Mouse (Mus musculus): ENCODE measurements at regions not wholly inside any gene's neighbourhood (a gene's known extent, or its start where the extent isn't known, plus 50 kb on each side); places are given as distances from the start of the nearest gene placed in this dataset.

DNA sequence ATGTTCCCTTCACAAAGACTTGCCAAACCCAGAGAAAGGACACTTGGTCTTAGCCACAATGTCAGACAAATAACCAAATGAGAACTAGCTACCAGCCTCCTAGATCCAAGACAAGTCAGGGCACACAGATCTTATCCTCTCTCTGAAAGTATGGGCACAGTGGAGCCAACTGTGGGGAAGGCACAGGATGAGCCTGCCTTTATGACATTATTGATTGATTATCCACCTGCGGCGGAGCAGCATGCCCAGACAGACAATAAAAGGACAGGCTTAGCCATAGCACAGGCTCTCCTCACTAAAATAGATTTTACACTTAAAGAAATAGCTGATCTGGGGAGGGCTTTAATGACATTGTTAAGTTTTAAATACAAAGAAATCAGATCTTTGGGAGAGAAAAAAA lies 117.9 kb downstream of the Maf start:
- no peak overlapping the region for H3K27ac ChIP-seq (ENCODE audit: insufficient read depth, low read depth, low read length)
- H3K4me3 ChIP-seq (ENCODE audit: insufficient read depth, low read depth, low read length) = no peak overlapping the region
- no peaks in the 10 kb centered on the region for H3K4me1 ChIP-seq (ENCODE audit: control insufficient read depth, insufficient read depth, low read length)
- 98% methylated on average over 2 of the region's 2 CpGs for WGBS
- no peak for TF ChIP-seq POLR2A (IDR thresholded peaks at IDR 0.05; ENCODE audit: insufficient read depth, low read depth, low read length)
- no peak for TF ChIP-seq CTCF (IDR thresholded peaks at IDR 0.05; ENCODE audit: insufficient read depth, low read depth, low read length)

DNA sequence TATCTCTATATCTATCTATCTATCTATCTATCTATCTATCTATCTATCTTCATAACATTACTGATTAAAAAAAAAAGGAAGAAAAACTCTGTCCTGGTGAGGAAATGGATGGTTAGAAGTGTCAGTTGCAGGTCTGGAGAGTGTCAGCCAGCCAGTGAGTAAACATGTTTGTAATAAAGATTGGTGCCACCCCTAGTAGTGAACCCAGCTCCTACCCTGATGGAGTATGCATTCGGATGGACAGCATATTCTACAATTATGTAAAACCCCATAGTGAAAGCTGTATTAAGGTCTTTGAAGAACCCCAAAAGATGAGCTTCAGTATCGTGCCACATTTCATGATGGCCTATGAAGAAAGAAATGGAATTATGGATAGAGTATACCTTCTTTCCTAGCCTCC lies 118.5 kb downstream of the Maf start:
- TF ChIP-seq CTCF (IDR thresholded peaks at IDR 0.05; ENCODE audit: insufficient read depth, low read depth, low read length) (no peak), POLR2A (IDR thresholded peaks at IDR 0.05; ENCODE audit: insufficient read depth, low read depth, low read length) (no peak)
- WGBS = 96% methylated on average over 2 of the region's 2 CpGs

DNA sequence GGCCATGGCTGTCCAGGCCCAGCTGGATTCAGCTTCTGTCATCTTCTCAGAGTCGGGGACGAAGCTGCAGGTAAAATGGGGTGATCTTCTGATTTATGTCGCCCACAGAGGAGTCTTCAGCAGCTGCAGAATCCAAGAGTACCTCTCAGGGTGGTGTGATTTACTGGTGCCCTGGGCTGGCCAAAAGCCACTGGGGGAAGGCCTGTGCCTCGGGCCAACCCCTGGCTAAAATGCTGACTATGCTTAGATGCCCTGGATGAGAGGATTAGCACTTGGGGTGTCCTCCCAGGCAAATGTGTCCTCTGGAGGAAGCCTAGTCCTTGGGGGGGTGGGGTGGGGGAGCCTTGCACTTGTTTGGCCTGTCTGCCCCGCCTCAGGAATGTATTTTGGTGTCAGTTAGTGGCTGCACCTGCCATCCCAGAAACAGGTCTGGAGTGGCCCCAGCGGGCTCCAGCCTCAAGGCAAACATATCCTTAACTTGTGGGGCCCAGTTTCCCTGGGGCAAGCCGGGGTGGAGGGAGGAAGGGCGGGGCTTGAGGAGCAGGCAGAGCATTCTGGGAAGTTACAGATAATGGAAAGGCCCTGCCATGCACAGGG lies 123.2 kb downstream of the Maf start:
- 94% methylated on average over 8 of the region's 8 CpGs for WGBS
- Histone ChIP-seq H3K27ac (ENCODE audit: insufficient read depth, low read depth, low read length) (no peak overlapping the region), H3K4me3 (ENCODE audit: insufficient read depth, low read depth, low read length) (no peak overlapping the region), H3K4me1 (ENCODE audit: control insufficient read depth, insufficient read depth, low read length) (no peaks in the 10 kb centered on the region)
- no peak for TF ChIP-seq CTCF (IDR thresholded peaks at IDR 0.05; ENCODE audit: insufficient read depth, low read depth, low read length)
- no peak for TF ChIP-seq POLR2A (IDR thresholded peaks at IDR 0.05; ENCODE audit: insufficient read depth, low read depth, low read length)

More for the DNA sequence above, 118.5 kb downstream of the Maf start:
- Histone ChIP-seq H3K4me3 (ENCODE audit: insufficient read depth, low read depth, low read length) (no peak overlapping the region), H3K4me1 (ENCODE audit: control insufficient read depth, insufficient read depth, low read length) (no peaks in the 10 kb centered on the region), H3K27ac (ENCODE audit: insufficient read depth, low read depth, low read length) (no peak overlapping the region)

DNA sequence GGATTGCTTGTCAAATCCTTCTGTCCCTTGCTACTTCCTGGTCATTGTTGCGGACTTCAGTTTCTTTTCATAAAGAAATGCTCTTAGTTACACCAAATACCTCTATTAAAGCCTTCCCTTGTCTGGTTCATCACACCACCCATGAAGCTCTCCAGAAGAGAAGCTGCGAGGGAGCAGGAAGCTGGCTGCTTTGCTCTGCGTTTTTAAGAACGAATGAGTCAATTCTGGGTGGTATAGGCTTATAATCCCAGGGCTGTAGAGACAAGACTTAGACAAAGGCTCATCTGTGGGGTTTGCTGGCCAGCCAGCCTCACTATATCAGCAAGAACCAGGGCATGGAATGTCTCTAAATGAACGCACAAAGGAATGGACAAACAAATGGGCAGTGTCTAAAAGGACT lies 124.4 kb downstream of the Maf start:
- Histone ChIP-seq H3K4me1 (ENCODE audit: control insufficient read depth, insufficient read depth, low read length) (no peaks in the 10 kb centered on the region), H3K27ac (ENCODE audit: insufficient read depth, low read depth, low read length) (no peak overlapping the region), H3K4me3 (ENCODE audit: insufficient read depth, low read depth, low read length) (no peak overlapping the region)
- WGBS = 80% methylated on average over 5 of the region's 5 CpGs
- TF ChIP-seq CTCF (IDR thresholded peaks at IDR 0.05; ENCODE audit: insufficient read depth, low read depth, low read length) = no peak
- no peak for TF ChIP-seq POLR2A (IDR thresholded peaks at IDR 0.05; ENCODE audit: insufficient read depth, low read depth, low read length)

DNA sequence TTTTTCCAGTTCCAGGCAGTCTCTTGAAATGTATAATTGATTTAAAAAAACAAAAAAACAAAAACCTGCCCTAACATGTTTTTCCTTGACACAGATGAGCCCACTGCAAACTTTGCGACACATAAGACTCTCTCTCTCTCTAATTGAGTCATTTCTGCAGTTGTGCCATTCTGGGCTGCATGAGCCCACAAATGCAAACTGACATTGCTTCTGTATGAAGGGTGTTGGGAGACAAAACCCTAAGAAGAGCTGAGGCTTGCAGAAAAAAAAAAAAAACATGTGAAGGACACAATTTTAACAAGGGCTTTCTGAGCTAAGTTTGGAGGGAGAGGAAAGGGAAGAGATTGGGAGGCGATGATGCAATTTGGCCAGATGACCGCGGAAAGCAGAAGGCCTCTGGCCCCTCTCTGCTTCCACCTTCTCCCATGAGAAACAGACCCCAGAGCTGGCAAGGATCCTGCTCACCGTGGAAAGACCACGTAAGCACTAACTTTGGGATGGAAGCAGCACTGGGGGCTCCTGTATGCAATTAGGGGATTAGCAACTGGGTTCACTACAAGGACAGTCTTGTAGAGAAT lies 125.6 kb downstream of the Maf start:
- TF ChIP-seq POLR2A (IDR thresholded peaks at IDR 0.05; ENCODE audit: insufficient read depth, low read depth, low read length) = no peak
- TF ChIP-seq CTCF (IDR thresholded peaks at IDR 0.05; ENCODE audit: insufficient read depth, low read depth, low read length) = no peak
- Histone ChIP-seq H3K27ac (ENCODE audit: insufficient read depth, low read depth, low read length) (no peak overlapping the region), H3K4me3 (ENCODE audit: insufficient read depth, low read depth, low read length) (no peak overlapping the region), H3K4me1 (ENCODE audit: control insufficient read depth, insufficient read depth, low read length) (no peaks in the 10 kb centered on the region)
- WGBS = 90% methylated on average over 6 of the region's 6 CpGs

DNA sequence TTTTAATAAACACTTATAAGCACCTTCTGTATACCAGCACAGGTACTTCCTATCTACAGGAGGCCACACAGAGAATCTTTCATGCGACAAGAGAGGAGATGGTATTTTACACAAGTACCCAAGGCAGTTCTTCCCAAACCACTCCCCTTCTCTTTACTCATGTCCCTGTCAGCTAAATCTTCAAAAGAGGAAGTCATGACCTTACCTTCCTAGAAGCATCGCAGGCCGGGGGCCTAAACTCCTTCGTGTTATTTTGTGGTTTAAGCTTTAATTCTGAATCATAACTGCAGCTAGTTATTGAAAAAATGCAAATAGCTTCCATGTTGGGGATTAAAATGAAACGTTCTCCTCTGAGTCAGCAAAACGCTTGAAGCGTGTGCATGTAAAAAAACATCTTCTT lies 139.2 kb downstream of the Maf start:
- no peaks in the 10 kb centered on the region for H3K4me1 ChIP-seq (ENCODE audit: control insufficient read depth, insufficient read depth, low read length)
- no peak for TF ChIP-seq CTCF (IDR thresholded peaks at IDR 0.05; ENCODE audit: insufficient read depth, low read depth, low read length)
- no peak for TF ChIP-seq POLR2A (IDR thresholded peaks at IDR 0.05; ENCODE audit: insufficient read depth, low read depth, low read length)
- 88% methylated on average over 7 of the region's 7 CpGs for WGBS
- no peak overlapping the region for H3K4me3 ChIP-seq (ENCODE audit: insufficient read depth, low read depth, low read length)
- no peak overlapping the region for H3K27ac ChIP-seq (ENCODE audit: insufficient read depth, low read depth, low read length)

DNA sequence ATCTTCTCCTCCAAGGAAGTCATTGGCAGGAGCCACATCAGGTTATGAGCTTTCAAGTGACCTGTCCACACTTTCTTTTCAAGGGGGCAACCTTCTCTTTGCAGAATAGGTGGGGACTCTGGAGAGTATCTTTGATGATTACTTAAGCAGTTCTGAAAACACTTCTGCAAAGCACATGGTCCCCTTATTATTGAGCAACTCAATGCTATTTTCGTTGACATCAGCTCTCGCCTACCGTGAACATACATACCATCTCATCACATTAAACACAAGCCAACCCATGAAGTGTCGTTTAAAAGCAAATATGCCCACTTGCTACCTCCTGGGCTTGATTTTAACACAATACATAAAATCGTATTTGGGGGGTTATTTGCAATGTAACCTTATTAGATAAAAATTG lies 141.8 kb downstream of the Maf start:
- Histone ChIP-seq H3K4me3 (ENCODE audit: insufficient read depth, low read depth, low read length) (no peak overlapping the region), H3K4me1 (ENCODE audit: control insufficient read depth, insufficient read depth, low read length) (no peaks in the 10 kb centered on the region), H3K27ac (ENCODE audit: insufficient read depth, low read depth, low read length) (no peak overlapping the region)
- no peak for TF ChIP-seq CTCF (IDR thresholded peaks at IDR 0.05; ENCODE audit: insufficient read depth, low read depth, low read length)
- no peak for TF ChIP-seq POLR2A (IDR thresholded peaks at IDR 0.05; ENCODE audit: insufficient read depth, low read depth, low read length)
- 94% methylated on average over 5 of the region's 5 CpGs for WGBS

DNA sequence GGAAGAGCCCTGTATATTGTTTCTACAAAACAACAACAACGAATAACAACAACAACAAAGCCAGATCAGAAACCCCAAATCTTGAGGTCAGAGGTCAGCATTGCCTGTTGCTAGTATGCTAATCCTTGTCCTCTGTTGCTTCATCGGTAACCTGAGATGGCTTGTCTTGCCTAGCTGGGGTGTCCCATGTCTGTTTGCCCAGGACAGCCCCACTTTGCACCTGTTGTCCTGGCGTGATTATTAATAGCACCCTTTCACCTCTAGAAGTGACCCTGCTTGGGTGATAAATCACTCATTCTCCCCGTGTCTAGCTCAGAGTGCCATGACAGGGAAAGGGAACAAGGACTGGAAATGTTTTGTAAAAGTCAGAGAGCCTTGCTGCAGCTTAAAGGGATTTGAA lies 145.2 kb downstream of the Maf start:
- Histone ChIP-seq H3K4me3 (ENCODE audit: insufficient read depth, low read depth, low read length) (no peak overlapping the region), H3K4me1 (ENCODE audit: control insufficient read depth, insufficient read depth, low read length) (no peaks in the 10 kb centered on the region), H3K27ac (ENCODE audit: insufficient read depth, low read depth, low read length) (no peak overlapping the region)
- TF ChIP-seq CTCF (IDR thresholded peaks at IDR 0.05; ENCODE audit: insufficient read depth, low read depth, low read length) (no peak), POLR2A (IDR thresholded peaks at IDR 0.05; ENCODE audit: insufficient read depth, low read depth, low read length) (no peak)
- 55% methylated on average over 4 of the region's 4 CpGs for WGBS

DNA sequence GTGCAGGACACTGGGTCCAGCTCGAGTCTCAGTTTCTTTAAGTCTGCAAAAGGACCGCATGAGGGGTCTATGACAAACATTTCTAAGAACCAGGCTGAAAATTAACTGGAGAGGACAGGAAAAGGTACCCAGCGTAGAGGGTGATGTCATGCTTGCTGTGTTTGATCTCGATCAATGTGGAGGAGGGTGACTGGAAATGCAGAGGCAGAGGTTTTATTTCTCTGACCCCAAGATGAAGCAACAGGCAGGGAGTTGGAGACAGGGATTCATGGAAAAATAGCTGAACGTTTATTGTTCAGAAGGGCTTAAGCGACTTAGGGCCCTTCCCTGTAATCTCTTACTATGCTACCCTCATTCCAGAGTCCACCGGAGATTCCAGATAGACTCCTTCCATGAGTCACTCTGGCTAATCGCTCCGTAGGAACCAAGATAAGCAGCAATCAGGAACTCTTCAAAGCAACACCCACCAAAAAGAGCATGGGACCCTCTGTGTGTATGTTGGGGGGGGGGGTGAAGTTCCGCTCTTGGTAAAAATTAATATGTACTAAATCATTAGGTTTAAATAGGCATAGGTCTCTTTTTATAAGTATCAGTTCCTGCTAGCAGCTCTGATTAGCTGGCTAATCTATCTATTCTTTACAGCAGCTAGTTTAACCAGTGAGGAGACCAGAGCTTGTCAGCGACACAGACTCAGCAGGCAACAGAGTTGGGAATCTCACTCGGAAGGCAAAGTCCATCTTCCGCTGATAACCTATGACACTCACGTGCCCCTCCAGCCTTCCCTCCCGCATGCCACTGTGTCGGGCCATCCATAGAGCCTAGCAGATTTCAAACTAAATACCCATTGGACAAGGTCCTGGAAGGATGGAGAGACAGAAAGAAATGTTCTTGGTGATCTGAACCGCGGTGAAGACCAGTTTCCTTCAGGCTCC lies 146.3 kb downstream of the Maf start:
- Histone ChIP-seq H3K4me3 (ENCODE audit: insufficient read depth, low read depth, low read length) (no peak overlapping the region), H3K4me1 (ENCODE audit: control insufficient read depth, insufficient read depth, low read length) (no peaks in the 10 kb centered on the region), H3K27ac (ENCODE audit: insufficient read depth, low read depth, low read length) (no peak overlapping the region)
- no peak for TF ChIP-seq CTCF (IDR thresholded peaks at IDR 0.05; ENCODE audit: insufficient read depth, low read depth, low read length)
- TF ChIP-seq POLR2A (IDR thresholded peaks at IDR 0.05; ENCODE audit: insufficient read depth, low read depth, low read length) = no peak
- 86% methylated on average over 18 of the region's 18 CpGs for WGBS
